Mouse (Mus musculus) gastrocnemius, postnatal 10 days (tissue): ENCODE measurements around the gene Zfp931. TPM values are rescaled to one million over a fixed set of nuclear protein-coding genes. Genes with fewer than 3 reads are reported as not detected.
"Not testable (repeated sequence)": the region's sequence is repeated elsewhere in the genome, so short reads cannot be mapped to it uniquely, and the experiment has no call there.

Experiments
- DNase-seq: peaks from one replicate; pipeline ENCODE4 v3.0.0; 2021; ENCODE audit warnings: mixed read lengths
- long read RNA-seq, 2 experiments: library from polyadenylated mRNA; stranded (forward); transcript quantifications; one replicate each; pipeline ENCODE4 v2.0.0; 2021
- total RNA-seq, 2 experiments: library from RNA; stranded (reverse); gene quantifications; 2 replicates each; pipeline ENCODE4 v1.2.3; 2021

The Zfp931 gene
- 1 to 10 TPM; 7.1 to 7.7 TPM for total RNA-seq
- long read RNA-seq, experiment 1, partial matches to known transcripts: 0 of 4 reads
- long read RNA-seq, experiment 1, other reads (novel, unspliced or antisense): 0 of 4 reads
- long read RNA-seq, experiment 2, partial matches to known transcripts: 0 of 2 reads
- long read RNA-seq, experiment 2, other reads (novel, unspliced or antisense): 0 of 2 reads

- DNase-seq: not testable (repeated sequence)
Measured at GRCm38 (mm10) chr2:178078166-178078717, at the start of gene Zfp931. TSS of gene Zfp931 (minus strand) at chr2:178078476.

- DNase-seq: no peak
Measured at GRCm38 (mm10) chr2:178126041-178126820, 48.0 kb upstream of the Zfp931 start.

GRCm38 (mm10) chr2:178125427-178125826 lies 47.2 kb upstream of the Zfp931 start:
- no peak for DNase-seq

- no peak for DNase-seq
Measured at GRCm38 (mm10) chr2:178123466-178123865, 45.2 kb upstream of the Zfp931 start.

- DNase-seq: no peak
Measured at GRCm38 (mm10) chr2:178121946-178122665, 43.8 kb upstream of the Zfp931 start.

- no peak for DNase-seq
Measured at GRCm38 (mm10) chr2:178121375-178121688, 43.1 kb upstream of the Zfp931 start.

GRCm38 (mm10) chr2:178120651-178121374 lies 42.5 kb upstream of the Zfp931 start:
- no peak for DNase-seq

- no peak for DNase-seq
Measured at GRCm38 (mm10) chr2:178120356-178120645, 42.0 kb upstream of the Zfp931 start.

- no peak for DNase-seq
Measured at GRCm38 (mm10) chr2:178119561-178120355, 41.5 kb upstream of the Zfp931 start.

- DNase-seq: peak; percentile 14
Measured at GRCm38 (mm10) chr2:178118801-178119560, 40.7 kb upstream of the Zfp931 start, which contains the start of gene Phactr3. TSS of gene Phactr3 (plus strand) at chr2:178118975.

- DNase-seq: peak; percentile 44
Measured at GRCm38 (mm10) chr2:178117946-178118345, 39.7 kb upstream of the Zfp931 start.

- peak; percentile 30 for DNase-seq
Measured at GRCm38 (mm10) chr2:178101957-178102356, 23.7 kb upstream of the Zfp931 start.

- DNase-seq: no peak
Measured at GRCm38 (mm10) chr2:178098021-178098420, 19.7 kb upstream of the Zfp931 start.

GRCm38 (mm10) chr2:178089586-178089985 lies 11.3 kb upstream of the Zfp931 start:
- no peak for DNase-seq

- peak; percentile 58 for DNase-seq
Measured at GRCm38 (mm10) chr2:178058195-178058594, 20.1 kb downstream of the Zfp931 start.

GRCm38 (mm10) chr2:178027601-178028000 lies 50.7 kb downstream of the Zfp931 start:
- not testable (repeated sequence) for DNase-seq

- DNase-seq: not testable (repeated sequence)
Measured at GRCm38 (mm10) chr2:178023861-178024260, 54.4 kb downstream of the Zfp931 start.

- peak; percentile 28 for DNase-seq
Measured at GRCm38 (mm10) chr2:178023011-178023611, 55.2 kb downstream of the Zfp931 start, which contains the start of gene Zfp971. TSS of gene Zfp971 (plus strand) at chr2:178023284.

GRCm38 (mm10) chr2:178020773-178021172 lies 57.5 kb downstream of the Zfp931 start:
- not testable (repeated sequence) for DNase-seq

GRCm38 (mm10) chr2:178019486-178019885 lies 58.8 kb downstream of the Zfp931 start:
- DNase-seq: not testable (repeated sequence)
